Mouse (Mus musculus) ovary, postnatal 10 days (tissue): ENCODE data around the gene Slc39a8.

Experiments
- DNase-seq: peaks from one replicate; pipeline ENCODE4 v3.0.0; 2022; ENCODE audit warnings: low spot score

Gene Slc39a8

GRCm38 (mm10) chr3:135918566-135919180 lies 93.6 kb downstream of the Slc39a8 start:
- DNase-seq, result no peak

GRCm38 (mm10) chr3:135919305-135919704 lies 94.2 kb downstream of the Slc39a8 start:
- DNase-seq, result no peak

- no peak for DNase-seq
Observed at GRCm38 (mm10) chr3:135926729-135927128, 101.7 kb downstream of the Slc39a8 start.

GRCm38 (mm10) chr3:135928184-135928583 lies 103.1 kb downstream of the Slc39a8 start:
- DNase-seq, result no peak

GRCm38 (mm10) chr3:135937455-135937854 lies 112.4 kb downstream of the Slc39a8 start:
- no peak for DNase-seq
